Mouse (Mus musculus): ENCODE measurements around the gene Colec11. TPM values are rescaled to one million over a fixed set of nuclear protein-coding genes. Genes with fewer than 3 reads are reported as not detected.

Colec11 gene
- polyA plus RNA-seq, 1 experiment from 2014 or later: not detected

DNA sequence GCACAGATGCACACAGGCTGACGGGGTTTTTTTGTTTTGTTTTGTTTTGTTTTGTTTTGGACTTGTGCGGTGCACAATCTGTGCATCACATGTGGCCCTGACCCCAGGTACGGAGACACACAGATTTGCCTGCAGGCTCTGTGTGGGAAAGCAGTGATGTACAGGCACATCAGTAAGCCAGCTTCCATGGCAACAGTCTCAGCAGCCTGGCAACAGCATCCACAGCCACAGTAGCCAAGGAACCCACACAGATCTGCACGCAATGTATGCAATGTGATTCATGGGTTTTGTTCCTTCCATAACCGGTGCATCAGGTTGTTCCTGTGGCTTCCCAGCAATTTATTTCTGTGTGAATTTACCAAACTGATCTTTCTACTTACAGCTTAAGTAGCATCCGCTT, 35.2 kb downstream of the Colec11 start:
- Histone ChIP-seq H3K27ac (no peak overlapping the region), H3K36me3 (ENCODE audit: inconsistent target) (no peaks in the 10 kb centered on the region), H3K4me3 (ENCODE audit: inconsistent target) (no peak overlapping the region), H3K79me2 (ENCODE audit: inconsistent target) (no peaks in the 10 kb centered on the region)
- 87% methylated on average over 6 of the region's 6 CpGs for WGBS (ENCODE audit: missing documents)

DNA sequence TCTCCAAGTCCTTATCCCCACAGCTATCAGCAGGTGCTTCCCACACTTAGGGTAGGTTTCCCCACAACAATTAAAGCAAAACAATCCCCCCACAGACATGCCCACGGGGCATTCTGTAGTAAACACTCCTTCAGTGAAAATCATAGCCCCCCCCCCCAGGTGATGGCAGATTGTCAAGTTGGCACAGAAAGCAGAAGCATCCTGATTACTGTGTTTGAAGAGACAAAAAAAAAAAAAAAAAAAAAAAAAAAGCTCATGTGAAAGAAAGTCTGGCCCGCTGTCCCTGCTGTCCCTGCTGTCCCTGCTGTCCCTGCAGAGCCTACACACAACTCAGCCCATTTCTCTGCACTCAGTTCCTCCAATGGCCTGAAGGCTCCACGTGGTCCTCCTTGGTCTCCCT, 39.1 kb downstream of the Colec11 start:
- no peaks in the 10 kb centered on the region for H3K79me2 ChIP-seq (ENCODE audit: inconsistent target)
- H3K36me3 ChIP-seq (ENCODE audit: inconsistent target): no peaks in the 10 kb centered on the region
- no peak overlapping the region for H3K4me3 ChIP-seq (ENCODE audit: inconsistent target)
- 48% methylated on average over 3 of the region's 3 CpGs for WGBS (ENCODE audit: missing documents)
- no peak overlapping the region for H3K27ac ChIP-seq

DNA sequence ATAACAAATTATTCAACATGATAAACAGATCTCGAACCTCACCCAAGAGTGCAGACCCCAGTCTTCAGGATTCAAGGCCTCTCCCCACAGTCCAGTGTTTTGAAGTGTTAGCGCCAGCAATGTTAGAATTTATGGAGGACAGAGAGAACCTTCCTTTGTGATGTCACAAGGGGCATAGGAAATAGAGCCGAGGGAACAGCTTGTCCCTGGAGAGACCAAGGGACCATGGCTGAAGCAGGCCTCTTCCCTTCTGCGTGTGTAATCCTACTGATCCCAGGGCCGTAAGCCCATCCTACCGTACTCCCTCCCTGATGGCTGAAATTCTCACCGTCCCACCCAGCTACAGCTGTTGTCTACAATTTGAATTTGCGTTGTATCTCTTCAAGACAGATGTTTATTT, 40.8 kb downstream of the Colec11 start, which contains the start of gene Allc:
TSS of gene Allc (minus strand) at position 101 of the 400 bp plus-strand sequence.
- 84% methylated on average over 8 of the region's 8 CpGs for WGBS (ENCODE audit: missing documents)
- Histone ChIP-seq H3K36me3 (ENCODE audit: inconsistent target) (no peaks in the 10 kb centered on the region), H3K27ac (no peak within 1 kb of the TSS), H3K4me3 (ENCODE audit: inconsistent target) (no peak within 1 kb of the TSS), H3K79me2 (ENCODE audit: inconsistent target) (no peaks in the 10 kb centered on the region)

DNA sequence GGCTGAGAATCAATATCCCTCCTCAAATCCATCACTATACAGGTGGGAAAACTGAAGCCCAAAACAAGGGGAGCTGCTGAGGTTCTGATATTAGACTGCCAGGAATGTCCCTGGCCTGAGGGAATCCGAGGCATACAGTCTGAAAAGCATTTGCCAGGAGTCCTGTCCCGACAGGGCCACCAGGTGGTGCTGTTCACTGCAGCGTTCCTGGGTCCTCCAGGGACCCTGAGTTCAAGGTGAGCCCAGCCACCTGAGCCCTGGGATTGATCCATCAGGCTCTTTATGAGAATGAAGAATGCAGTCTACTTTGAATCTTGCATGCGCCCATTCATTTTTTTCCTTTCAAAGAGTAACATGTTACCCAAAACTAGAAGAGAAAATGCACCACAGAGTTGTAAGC, 44.0 kb downstream of the Colec11 start:
- no peak overlapping the region for H3K4me3 ChIP-seq (ENCODE audit: inconsistent target)
- H3K36me3 ChIP-seq (ENCODE audit: inconsistent target): no peaks in the 10 kb centered on the region
- WGBS (ENCODE audit: missing documents): 44% methylated on average over 4 of the region's 4 CpGs
- no peak overlapping the region for H3K27ac ChIP-seq
- no peaks in the 10 kb centered on the region for H3K79me2 ChIP-seq (ENCODE audit: inconsistent target)

DNA sequence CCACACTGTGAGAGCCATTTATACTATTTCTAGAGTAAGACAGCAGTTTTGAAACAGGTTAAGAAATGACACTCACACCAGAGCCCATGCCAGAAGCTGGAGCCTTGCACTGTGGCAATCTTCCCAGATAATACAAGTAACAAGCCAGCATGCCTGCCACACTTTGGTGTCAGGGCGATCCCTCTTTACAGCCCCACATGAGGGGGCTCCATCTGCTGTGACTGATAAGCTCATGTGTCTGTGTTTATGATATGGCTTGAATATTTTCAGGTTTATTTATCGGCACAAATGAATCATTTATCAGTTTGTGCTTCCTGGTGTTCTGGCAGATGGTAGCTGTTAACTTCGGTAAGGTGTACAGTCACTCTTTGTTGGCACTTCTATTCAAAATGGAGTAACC, 45.0 kb downstream of the Colec11 start:
- WGBS (ENCODE audit: missing documents): 89% methylated on average over 3 of the region's 3 CpGs
- H3K4me3 ChIP-seq (ENCODE audit: inconsistent target): no peak overlapping the region
- no peaks in the 10 kb centered on the region for H3K79me2 ChIP-seq (ENCODE audit: inconsistent target)
- no peaks in the 10 kb centered on the region for H3K36me3 ChIP-seq (ENCODE audit: inconsistent target)
- H3K27ac ChIP-seq: no peak overlapping the region

DNA sequence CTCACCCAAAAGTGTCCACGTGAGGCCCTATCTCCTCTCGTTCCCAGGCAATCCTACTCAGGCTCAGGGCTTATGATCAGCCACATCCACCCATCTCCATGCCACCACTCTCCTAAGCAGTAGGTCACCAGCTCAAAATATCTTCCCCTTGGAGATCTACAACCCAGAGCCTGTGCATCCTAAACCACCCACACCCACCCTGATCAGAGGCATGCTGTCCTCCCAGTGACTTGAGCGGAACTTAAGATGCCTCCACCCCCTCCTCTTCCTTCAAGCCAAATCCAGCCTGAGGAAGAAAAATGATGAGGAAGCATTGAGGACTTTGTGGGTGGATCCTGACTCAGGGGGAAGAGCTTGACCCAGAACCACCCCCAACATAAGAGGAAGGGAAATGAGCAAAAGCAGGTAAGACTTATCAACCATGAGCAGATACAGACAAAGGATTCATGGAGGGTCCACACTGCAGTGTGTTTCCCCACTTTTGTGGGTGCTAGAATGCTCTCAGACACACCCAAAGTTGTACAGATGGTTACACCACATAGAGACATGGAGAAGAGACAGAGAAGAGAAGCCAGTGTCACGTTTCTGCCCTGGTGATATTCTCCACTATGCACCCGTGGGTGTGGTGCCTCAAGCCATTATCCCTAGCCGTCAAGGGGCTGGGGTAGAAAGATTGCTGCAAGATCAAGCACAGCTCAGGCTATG, 47.7 kb downstream of the Colec11 start:
- Histone ChIP-seq H3K79me2 (ENCODE audit: inconsistent target) (no peaks in the 10 kb centered on the region), H3K36me3 (ENCODE audit: inconsistent target) (no peaks in the 10 kb centered on the region), H3K4me3 (ENCODE audit: inconsistent target) (no peak overlapping the region), H3K27ac (no peak overlapping the region)
- 87% methylated on average over 6 of the region's 6 CpGs for WGBS (ENCODE audit: missing documents)

DNA sequence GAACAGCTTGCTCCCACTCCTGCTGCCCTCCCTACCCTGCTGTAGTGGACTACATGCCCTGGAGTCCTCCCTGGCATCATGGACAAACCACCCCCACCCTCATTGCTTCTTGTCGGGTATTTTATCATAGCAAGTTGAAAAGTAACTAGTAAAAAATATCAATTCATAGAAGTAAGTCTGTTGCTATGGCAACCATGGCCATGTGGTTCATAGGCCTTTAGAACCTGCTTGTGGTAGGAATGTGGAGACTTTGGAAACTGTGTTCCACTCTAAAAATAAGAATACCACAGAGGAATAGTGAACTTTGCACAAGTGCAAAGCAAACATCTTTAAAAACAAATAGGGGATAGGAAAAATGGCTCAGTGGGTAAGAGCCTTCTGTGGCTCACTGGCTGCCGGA, 50.9 kb downstream of the Colec11 start:
- Histone ChIP-seq H3K36me3 (ENCODE audit: inconsistent target) (no peaks in the 10 kb centered on the region), H3K79me2 (ENCODE audit: inconsistent target) (no peaks in the 10 kb centered on the region), H3K4me3 (ENCODE audit: inconsistent target) (no peak overlapping the region), H3K27ac (no peak overlapping the region)
- 95% methylated on average over 2 of the region's 2 CpGs for WGBS (ENCODE audit: missing documents)

DNA sequence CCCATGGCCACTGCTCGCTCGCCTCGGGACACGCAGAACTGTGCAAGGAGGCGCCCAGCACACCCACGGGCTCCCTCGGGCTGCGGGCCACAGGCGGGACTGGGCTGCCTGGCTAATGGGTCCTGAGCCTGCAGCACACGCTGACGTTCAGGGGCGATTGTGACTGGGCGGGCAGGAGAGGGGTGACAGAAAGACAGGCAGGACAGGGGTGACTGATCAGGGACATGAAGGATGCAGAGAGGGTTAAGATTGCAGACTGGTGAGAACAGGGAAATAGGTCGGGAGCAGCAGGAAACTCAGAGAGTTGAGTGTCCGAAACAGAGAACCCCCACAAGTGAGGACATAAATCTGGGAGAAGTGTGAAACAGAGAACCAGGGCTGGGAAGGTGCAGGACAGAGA, 70.9 kb downstream of the Colec11 start, which contains the start of gene Dcdc2c:
TSS of gene Dcdc2c (minus strand) at position 101 of the 400 bp plus-strand sequence.
- WGBS (ENCODE audit: missing documents): 67% methylated on average over 15 of the region's 15 CpGs
- no peaks in the 10 kb centered on the region for H3K79me2 ChIP-seq (ENCODE audit: inconsistent target)
- no peak within 1 kb of the TSS for H3K27ac ChIP-seq
- H3K4me3 ChIP-seq (ENCODE audit: inconsistent target): no peak within 1 kb of the TSS
- no peaks in the 10 kb centered on the region for H3K36me3 ChIP-seq (ENCODE audit: inconsistent target)

DNA sequence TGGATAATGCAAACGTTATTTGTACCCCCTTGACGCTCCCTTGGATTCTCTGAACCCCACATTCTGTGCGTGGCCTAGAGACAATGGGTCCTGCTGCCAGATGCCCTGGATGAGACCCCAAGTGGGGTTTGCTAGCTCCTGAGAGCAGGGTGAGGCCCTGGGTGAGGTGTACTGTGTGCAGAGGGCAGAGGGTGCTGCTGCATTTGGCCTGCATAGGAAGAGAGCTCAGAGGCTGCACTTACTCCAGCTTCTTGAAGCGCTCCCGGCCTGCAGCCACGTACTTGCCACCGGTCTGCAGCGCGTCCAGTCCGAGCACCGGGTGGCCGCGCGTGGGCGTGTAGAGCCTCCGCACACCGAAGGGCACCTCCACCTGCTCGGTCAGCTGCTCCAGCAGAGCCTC, 71.4 kb downstream of the Colec11 start:
- Histone ChIP-seq H3K36me3 (ENCODE audit: inconsistent target) (no peaks in the 10 kb centered on the region), H3K27ac (no peak overlapping the region), H3K79me2 (ENCODE audit: inconsistent target) (no peaks in the 10 kb centered on the region), H3K4me3 (ENCODE audit: inconsistent target) (no peak overlapping the region)
- 72% methylated on average over 17 of the region's 18 CpGs for WGBS (ENCODE audit: missing documents)

DNA sequence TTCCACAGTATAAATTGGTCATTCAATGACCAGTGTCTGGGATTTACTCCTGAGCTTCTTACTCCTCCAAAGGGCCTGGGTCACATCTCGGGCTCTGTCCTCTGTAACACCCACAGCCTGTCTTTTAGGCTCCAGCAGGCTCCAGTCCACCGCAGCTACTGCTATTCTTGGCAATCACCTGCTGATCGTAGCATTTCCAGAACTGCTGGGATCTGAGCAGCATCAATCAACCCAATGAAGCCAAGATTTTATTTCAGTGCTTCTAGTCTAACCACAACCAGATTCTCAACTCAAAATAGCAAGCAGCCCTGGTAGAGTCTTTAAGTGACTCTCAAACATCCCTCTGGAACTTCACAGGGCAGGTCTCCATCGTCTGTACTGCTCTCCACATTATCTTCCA, 74.3 kb downstream of the Colec11 start:
- no peak overlapping the region for H3K4me3 ChIP-seq (ENCODE audit: inconsistent target)
- 82% methylated on average over 4 of the region's 4 CpGs for WGBS (ENCODE audit: missing documents)
- no peaks in the 10 kb centered on the region for H3K36me3 ChIP-seq (ENCODE audit: inconsistent target)
- H3K79me2 ChIP-seq (ENCODE audit: inconsistent target): no peaks in the 10 kb centered on the region
- H3K27ac ChIP-seq: no peak overlapping the region

Other genes with a start within 250 kb of the Colec11 start
- gene Dcdc2c, start 71.0 kb downstream of the Colec11 start, polyA plus RNA-seq (2018): not detected in 3 replicates
- not detected in 3 replicates for gene Allc, start 40.9 kb downstream of the Colec11 start, polyA plus RNA-seq (2018)
- gene Rps7, start 12.6 kb upstream of the Colec11 start, polyA plus RNA-seq (2018): 564 to 875 TPM (median 829 TPM) in 3 replicates
- gene Rnaseh1, start 26.2 kb upstream of the Colec11 start, polyA plus RNA-seq (2018): 16.6 to 20.1 TPM (median 16.7 TPM) in 3 replicates
- 40.2 to 88.4 TPM (median 71.6 TPM) in 3 replicates for gene Adi1, start 51.9 kb upstream of the Colec11 start, polyA plus RNA-seq (2018)
- 18.0 to 21.8 TPM (median 20.5 TPM) in 3 replicates for gene Trappc12, start 127.1 kb upstream of the Colec11 start, polyA plus RNA-seq (2018)
- gene Eipr1, start 128.4 kb upstream of the Colec11 start, polyA plus RNA-seq (2018): 8.4 to 17.5 TPM (median 16.8 TPM) in 3 replicates

Data from macrophage (primary cell).